Mouse (Mus musculus) bone marrow macrophage, adult 2 months (primary cell): ENCODE measurements around the gene Maats1.

Experiments used
- CTCF ChIP-seq: IDR thresholded peaks from 2 replicates; pipeline ENCODE4 v1.5.1; 2012; ENCODE audit warnings: low read depth, mild to moderate bottlenecking, low read length, moderate library complexity
- POLR2A ChIP-seq: IDR thresholded peaks from 2 replicates; pipeline ENCODE4 v1.6.1; 2012; ENCODE audit warnings: mild to moderate bottlenecking, low read depth, low read length, borderline replicate concordance

DNA sequence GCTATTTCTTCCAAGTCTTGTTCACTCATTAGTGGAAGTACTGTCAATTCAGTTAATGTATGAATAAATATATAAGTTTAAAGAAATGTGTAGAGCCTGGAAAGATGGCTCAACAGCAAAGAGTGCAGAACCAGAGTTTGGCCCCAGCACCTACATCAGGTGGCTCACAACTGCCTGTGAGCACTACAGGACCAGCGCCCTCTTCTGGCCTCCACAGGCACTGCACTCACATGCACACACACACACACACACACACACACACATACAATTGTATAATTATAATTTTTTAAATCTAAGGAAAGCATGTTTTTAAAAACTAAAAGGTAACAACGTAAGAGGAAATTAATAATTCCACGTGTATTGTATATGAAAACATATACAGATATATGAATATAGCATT lies 12.6 kb downstream of the Maats1 start:
- no peak for TF ChIP-seq POLR2A
- TF ChIP-seq CTCF = peak; percentile 28; the same call in 1 of the 2 replicates
